Mouse (Mus musculus) kidney, adult 2 months (tissue): ENCODE data around the gene Fndc5. TPM values are rescaled to one million over a fixed set of nuclear protein-coding genes. Genes with fewer than 3 reads are reported as not detected.

ENCODE experiments used
- DNase-seq: peaks from one replicate; pipeline ENCODE4 v3.0.0; 2021
- H3K27ac ChIP-seq: fragments of 200-500 bp; 2 replicates; pipeline ENCODE4 v1.5.1; 2012; ENCODE audit warnings: low read depth, low read length, control low read depth, inconsistent platforms; ENCODE audit not compliant: insufficient read depth
- H3K27me3 ChIP-seq: fragments of 200-500 bp; replicated peaks from 2 replicates; pipeline ENCODE4 v1.6.1; 2012; ENCODE audit warnings: mild to moderate bottlenecking, moderate library complexity, low read length, inconsistent platforms; ENCODE audit not compliant: control insufficient read depth, insufficient read depth
- H3K36me3 ChIP-seq: fragments of 200-500 bp; 2 replicates; pipeline ENCODE4 v1.6.1; 2012; ENCODE audit warnings: mild to moderate bottlenecking, moderate library complexity, low read length, inconsistent platforms; ENCODE audit not compliant: control insufficient read depth, insufficient read depth
- H3K4me1 ChIP-seq: fragments of 200-500 bp; 2 replicates; pipeline ENCODE4 v1.6.1; 2011; ENCODE audit warnings: low read length; ENCODE audit not compliant: control insufficient read depth, insufficient read depth
- H3K4me3 ChIP-seq: fragments of 200-500 bp; 2 replicates; pipeline ENCODE4 v1.5.1; 2011; ENCODE audit warnings: mild to moderate bottlenecking, low read depth, low read length, control low read depth; ENCODE audit not compliant: insufficient read depth
- CTCF ChIP-seq: fragments of 200-500 bp; conservative IDR thresholded peaks from 2 replicates; pipeline ENCODE4 v1.5.1; 2011; ENCODE audit warnings: low read depth, mild to moderate bottlenecking, control low read depth, low read length, moderate library complexity, mixed read lengths; ENCODE audit not compliant: insufficient read depth, insufficient read length
- POLR2A ChIP-seq: fragments of 200-500 bp; IDR thresholded peaks from one replicate; pipeline ENCODE4 v1.6.1; 2011; ENCODE audit warnings: low read depth, low read length, control low read depth
- WGBS: fragments of 180-500 bp; shearing (Covaris S2); methylation state at CpG from one replicate; pipeline ENCODE4 v1.1.7; 2018; 5-methylcytosine and 5-hydroxymethylcytosine counted together
- polyA plus RNA-seq: library from polyadenylated mRNA; depleted of rRNA; stranded (reverse); fragments of >200 nt; gene quantifications from 2 replicates; pipeline ENCODE4 v1.2.3, GENCODE M21; 2012; rRNA removed

Gene Fndc5
- polyA plus RNA-seq, 1 experiment, result 3.3 TPM

DNA sequence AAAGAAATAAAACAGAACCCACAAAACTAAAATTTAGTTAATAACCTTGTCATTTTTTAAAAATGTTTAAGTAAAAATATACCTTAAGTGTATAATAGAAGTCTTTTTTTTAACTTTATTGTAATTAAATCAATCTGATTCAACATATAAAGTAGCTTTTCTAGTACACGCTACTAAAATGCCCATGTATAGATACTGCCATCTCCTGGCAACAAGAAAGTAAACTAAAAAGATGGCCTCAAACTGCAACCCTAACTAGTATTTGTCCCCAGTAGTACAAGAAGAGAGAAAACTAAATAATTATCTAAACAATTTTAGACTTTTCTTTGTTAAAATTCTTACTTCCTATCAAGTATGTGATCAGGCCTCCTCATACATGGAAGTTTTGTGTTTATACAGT lies 42.8 kb downstream of the Fndc5 start:
- 54% methylated on average over 1 of the region's 1 CpGs for WGBS
- peaks cover 9% of the 10 kb centered on the region for H3K36me3 ChIP-seq

DNA sequence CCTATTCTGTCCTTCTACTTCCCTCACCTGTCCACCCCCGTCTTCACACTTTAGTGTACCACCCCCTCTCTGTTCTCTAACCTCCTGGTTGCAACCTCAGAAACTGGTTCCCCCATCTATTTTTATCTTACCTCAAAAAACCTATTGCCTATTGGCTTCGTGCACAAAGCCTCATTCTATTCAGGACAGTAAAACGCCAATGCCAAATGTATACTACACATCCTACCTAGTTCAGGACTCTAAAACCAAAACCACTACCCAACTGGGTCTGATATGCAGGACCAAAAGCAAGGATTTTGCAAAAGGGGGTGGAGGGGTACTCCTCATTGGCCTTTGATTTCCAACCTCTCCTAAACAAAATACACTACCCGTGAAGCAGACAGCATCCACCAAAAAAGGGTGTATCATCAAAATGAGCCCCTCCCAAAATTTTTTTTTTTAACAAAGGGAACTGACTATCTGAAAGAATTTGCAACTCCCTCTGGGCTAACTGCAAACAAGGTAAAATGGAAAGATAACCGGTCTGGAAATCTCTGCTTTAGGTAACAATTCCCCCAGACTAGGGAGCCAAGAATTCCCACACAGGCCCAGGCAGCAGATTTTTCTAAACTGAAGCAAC lies 51.4 kb downstream of the Fndc5 start:
- Histone ChIP-seq H3K27me3 (no peaks in the 10 kb centered on the region), H3K4me1 (peaks cover 8% of the 10 kb centered on the region; the same call in 1 of the 2 replicates), H3K4me3 (peak overlapping the region; percentile 89; the same call in 1 of the 2 replicates), H3K27ac (no peak overlapping the region), H3K36me3 (no peaks in the 10 kb centered on the region; the same call in 1 of the 2 replicates)
- TF ChIP-seq CTCF (no peak), POLR2A (no peak)
- 51% methylated on average over 5 of the region's 5 CpGs for WGBS
- no peak for DNase-seq

More for the DNA sequence above, 42.8 kb downstream of the Fndc5 start:
- no peak overlapping the region for H3K4me3 ChIP-seq
- no peak overlapping the region for H3K27ac ChIP-seq
- H3K4me1 ChIP-seq, result peaks cover 5% of the 10 kb centered on the region; the same call in 1 of the 2 replicates
- H3K27me3 ChIP-seq, result no peaks in the 10 kb centered on the region
- DNase-seq, result no peak
- TF ChIP-seq POLR2A, result no peak
- no peak for TF ChIP-seq CTCF

DNA sequence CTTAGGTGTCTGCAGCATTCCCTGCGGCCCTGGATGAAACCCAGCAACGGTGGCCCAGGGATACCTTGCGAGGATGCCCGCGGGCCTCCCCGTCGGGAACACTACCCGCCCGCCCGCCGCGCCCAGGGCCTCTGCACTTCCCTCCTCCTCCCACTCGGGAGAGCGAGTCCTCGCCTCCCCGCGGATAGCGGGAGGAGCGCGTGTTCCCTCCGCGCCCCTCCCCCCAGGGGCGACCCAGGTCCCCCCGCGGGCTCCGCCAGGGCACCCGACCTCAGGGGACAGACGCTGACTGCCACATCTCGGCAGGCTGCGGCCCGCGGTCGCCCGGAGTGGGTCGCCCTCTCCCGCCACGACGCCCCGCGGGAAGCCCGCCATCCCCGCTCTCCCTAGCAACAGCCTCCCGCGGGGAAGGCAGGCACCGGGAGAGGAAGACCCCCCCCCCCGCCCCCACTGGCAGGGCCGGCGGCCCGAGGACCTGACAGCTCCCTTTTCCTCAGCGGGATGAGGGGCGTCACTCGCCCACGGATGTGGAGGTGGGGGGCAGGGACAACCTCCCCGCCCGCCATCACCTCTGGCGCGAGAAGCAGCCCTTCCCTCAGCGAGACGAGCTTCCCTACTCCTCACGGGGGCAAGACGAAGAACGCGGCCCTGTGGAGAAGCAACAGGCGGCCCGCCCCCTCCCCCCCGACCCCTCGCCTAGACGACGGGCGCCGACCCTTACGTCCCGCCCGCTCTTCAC lies 52.2 kb downstream of the Fndc5 start:
- Histone ChIP-seq H3K4me1 (peaks cover 8% of the 10 kb centered on the region; the same call in 1 of the 2 replicates), H3K27me3 (no peaks in the 10 kb centered on the region), H3K4me3 (peak overlapping the region; percentile 89), H3K27ac (peak overlapping the region; percentile 54; the same call in 1 of the 2 replicates), H3K36me3 (no peaks in the 10 kb centered on the region)
- peak; percentile 58 for DNase-seq
- TF ChIP-seq POLR2A (no peak), CTCF (no peak)
- WGBS, result under 1% methylated on average over 74 of the region's 74 CpGs

DNA sequence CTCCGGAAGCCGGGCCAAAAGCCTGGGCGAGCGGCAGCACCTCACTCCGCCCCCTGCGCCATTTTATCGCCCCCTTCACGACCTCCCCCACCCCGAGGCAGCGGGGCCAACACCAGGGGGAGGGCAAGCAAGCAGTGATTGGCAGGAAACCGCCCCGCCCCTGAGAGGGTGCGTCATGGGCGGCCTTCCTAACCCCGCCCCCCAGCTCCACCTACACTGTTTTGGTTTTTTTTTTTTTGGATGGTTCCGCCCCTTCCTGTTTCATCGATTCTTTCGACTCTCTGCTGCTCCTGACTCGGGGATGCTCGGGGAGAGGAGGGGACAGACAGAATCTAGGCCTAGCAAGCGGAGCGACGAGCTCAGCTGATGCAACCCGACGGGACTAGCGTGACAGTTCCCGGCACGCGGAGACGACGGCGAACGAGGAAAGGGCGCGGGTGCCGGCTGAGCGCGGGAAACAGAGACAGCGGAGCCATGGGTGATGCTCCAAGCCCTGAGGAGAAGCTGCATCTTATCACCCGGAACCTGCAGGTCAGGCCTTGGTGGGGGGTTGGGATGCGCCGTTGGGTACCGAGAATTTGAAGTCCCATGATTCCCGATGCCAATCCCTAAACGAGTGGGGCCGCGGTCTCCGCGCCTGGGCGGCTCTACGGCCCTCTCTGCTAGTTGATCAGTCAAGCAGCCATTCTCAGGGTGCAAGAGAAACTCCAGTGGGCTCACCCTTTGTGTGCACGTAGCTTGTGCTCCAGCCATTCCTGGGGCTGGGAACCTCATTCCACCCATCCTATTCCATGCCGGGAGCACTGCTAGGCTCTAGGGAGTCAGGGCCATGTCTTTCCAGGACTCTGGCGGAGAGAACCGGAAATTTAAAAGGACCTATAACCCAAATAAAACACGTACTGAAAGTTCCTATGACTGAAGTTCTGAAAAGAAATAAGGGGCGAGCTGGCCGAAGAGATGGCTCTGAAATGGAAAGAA lies 53.0 kb downstream of the Fndc5 start, which contains the start of the genes S100pbp and Yars:
Gene S100pbp, minus strand, starts transcription at position 186 of the 978 bp plus-strand sequence.
Gene Yars, plus strand, starts transcription at position 219 of the 978 bp plus-strand sequence.
- under 1% methylated on average over 57 of the region's 58 CpGs for WGBS
- DNase-seq, result peak; percentile 99
- H3K36me3 ChIP-seq, result no peaks in the 10 kb centered on the region
- TF ChIP-seq POLR2A, result peak; percentile 30
- no peak for TF ChIP-seq CTCF
- H3K27me3 ChIP-seq, result no peaks in the 10 kb centered on the region
- peaks cover 8% of the 10 kb centered on the region; the same call in 1 of the 2 replicates for H3K4me1 ChIP-seq
- H3K4me3 ChIP-seq, result peak within 1 kb of the TSS; percentile 89
- peak within 1 kb of the TSS; percentile 79 for H3K27ac ChIP-seq

DNA sequence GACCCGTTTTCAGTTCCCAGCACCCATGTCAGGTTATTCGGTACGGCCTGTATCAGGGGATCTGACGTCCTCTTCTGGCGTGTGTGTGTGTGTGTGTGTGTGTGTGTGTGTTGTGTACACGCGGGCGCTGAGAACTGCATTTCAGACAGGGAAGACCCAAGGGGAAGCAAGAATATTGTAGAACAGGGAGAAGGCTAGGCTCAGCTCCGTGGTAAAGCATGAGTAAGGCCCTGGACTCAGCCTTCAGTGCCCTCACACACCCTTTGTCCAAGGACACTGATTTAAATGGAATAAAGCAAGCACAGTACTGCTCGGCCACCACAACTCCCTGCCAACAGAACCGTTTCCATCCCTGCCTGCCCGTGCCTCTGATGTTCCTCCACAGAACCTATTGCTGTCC lies 53.7 kb downstream of the Fndc5 start:
- peaks cover 10% of the 10 kb centered on the region; the same call in 1 of the 2 replicates for H3K4me1 ChIP-seq
- peak overlapping the region; percentile 76 for H3K4me3 ChIP-seq
- TF ChIP-seq POLR2A, result no peak
- TF ChIP-seq CTCF, result no peak
- peak overlapping the region; percentile 79 for H3K27ac ChIP-seq
- no peaks in the 10 kb centered on the region for H3K27me3 ChIP-seq
- H3K36me3 ChIP-seq, result no peaks in the 10 kb centered on the region
- under 1% methylated on average over 12 of the region's 12 CpGs for WGBS
- DNase-seq, result peak; percentile 33

DNA sequence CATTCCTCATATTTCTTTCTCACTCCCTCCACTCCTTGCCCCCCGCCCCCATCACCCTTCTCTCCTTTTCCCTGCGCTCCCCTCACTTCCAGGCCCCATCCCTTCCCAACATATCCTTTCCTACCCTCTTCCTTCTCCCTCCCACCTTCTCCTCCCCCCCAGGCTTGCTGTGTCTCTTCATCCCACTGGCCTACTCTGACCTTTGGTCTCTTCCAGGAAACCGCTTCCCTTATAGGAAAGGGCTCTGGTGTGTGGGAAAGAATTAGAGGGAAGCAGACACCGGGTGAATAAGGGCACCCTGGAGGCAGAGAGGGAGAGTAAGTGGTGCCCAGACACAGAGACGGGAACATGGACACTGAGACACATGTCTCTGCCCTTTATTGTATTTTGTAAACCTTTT lies 54.9 kb downstream of the Fndc5 start:
- H3K27ac ChIP-seq, result no peak overlapping the region
- H3K36me3 ChIP-seq, result no peaks in the 10 kb centered on the region
- no peak overlapping the region for H3K4me3 ChIP-seq
- peak; percentile 51 for DNase-seq
- no peaks in the 10 kb centered on the region for H3K27me3 ChIP-seq
- H3K4me1 ChIP-seq, result peaks cover 10% of the 10 kb centered on the region; the same call in 1 of the 2 replicates
- TF ChIP-seq POLR2A (no peak), CTCF (no peak)
- 51% methylated on average over 5 of the region's 5 CpGs for WGBS

Other genes starting within 250 kb of the Fndc5 start
- 14.0 and 14.7 TPM in 2 replicates for gene Azin2, start 174.6 kb upstream of the Fndc5 start, polyA plus RNA-seq
- 91.4 and 110 TPM in 2 replicates for gene Ak2, start 145.0 kb upstream of the Fndc5 start, polyA plus RNA-seq
- 28.2 and 30.6 TPM in 2 replicates for gene Rnf19b, start 78.7 kb upstream of the Fndc5 start, polyA plus RNA-seq
- gene Tmem54, start 31.5 kb upstream of the Fndc5 start, polyA plus RNA-seq, result 9.3 and 9.9 TPM in 2 replicates
- 0.41 and 0.60 TPM in 2 replicates for gene Hpca, start 15.0 kb upstream of the Fndc5 start, polyA plus RNA-seq
- gene S100pbp, start 52.7 kb downstream of the Fndc5 start, polyA plus RNA-seq, result 12.6 and 13.6 TPM in 2 replicates
- gene Yars, start 52.8 kb downstream of the Fndc5 start, polyA plus RNA-seq, result 16.3 and 17.4 TPM in 2 replicates
- 39.3 and 45.5 TPM in 2 replicates for gene C77080, start 124.4 kb downstream of the Fndc5 start, polyA plus RNA-seq
- 0.46 and 0.69 TPM in 2 replicates for gene Sync, start 150.6 kb downstream of the Fndc5 start, polyA plus RNA-seq
- 30.8 and 36.7 TPM in 2 replicates for gene Rbbp4, start 198.4 kb downstream of the Fndc5 start, polyA plus RNA-seq
- gene Zbtb8os, start 198.7 kb downstream of the Fndc5 start, polyA plus RNA-seq, result 21.6 and 32.1 TPM in 2 replicates
- 4.9 and 5.4 TPM in 2 replicates for gene Zbtb8a, start 241.1 kb downstream of the Fndc5 start, polyA plus RNA-seq